8 mouse cellular contexts compared by ENCODE assay signal in genomic region chr8:11757568-11758481, GRCm38 (mm10). TPM values are rescaled to one million over a fixed set of nuclear protein-coding genes. Genes with fewer than 3 reads are reported as not detected.
DNase-seq lines count a peak whose midpoint lies in the region; ATAC-seq lines count a peak whose summit lies in the region.

No protein-coding gene starts in this region.

- H3K27ac ChIP-seq in hindbrain, embryonic 10.5 days = peak overlapping the region; percentile 93
- H3K27ac ChIP-seq in lung, embryonic 16.5 days (ENCODE audit: low read length) = peak overlapping the region; percentile 40

- H3K4me1 ChIP-seq in hindbrain, embryonic 10.5 days (replicated peaks) = peaks cover 24% of the 10 kb centered on the region
- peaks cover 18% of the 10 kb centered on the region for H3K4me1 ChIP-seq in lung, embryonic 16.5 days (replicated peaks; ENCODE audit: control insufficient read depth, insufficient read depth, low read length)

- peak overlapping the region; percentile 82 for H3K9ac ChIP-seq in lung, embryonic 16.5 days (ENCODE audit: low read length)

- peak; percentile 76 for ATAC-seq in frontal cortex, adult (ENCODE audit: low TSS enrichment)
- peak; percentile 97 for ATAC-seq in lung, embryonic 16.5 days (ENCODE audit: low read depth)

- DNase-seq in Muller cell, postnatal 12 days (ENCODE audit: inconsistent ontology term) = peak; percentile 94
- peak; percentile 83 for DNase-seq in cerebellum, adult 9-10 months
- peak; percentile 93 for DNase-seq in hindbrain, embryonic 10.5 days (ENCODE audit: low spot score)
- DNase-seq in layer of hippocampus, adult 9-11 months = peak; percentile 84
- DNase-seq in ovary, adult 18-20 months (ENCODE audit: low spot score) = peak; percentile 82
- peak; percentile 93 for DNase-seq in thymus, postnatal 0 days (ENCODE audit: low spot score)

- WGBS in hindbrain, embryonic 10.5 days = 3% methylated on average over 59 of the region's 59 CpGs
- WGBS in lung, embryonic 16.5 days = 2% methylated on average over 43 of the region's 59 CpGs

- H3K4me3 ChIP-seq in hindbrain, embryonic 10.5 days = peak overlapping the region; percentile 98
- peak overlapping the region; percentile 81 for H3K4me3 ChIP-seq in lung, embryonic 16.5 days (ENCODE audit: low read length)

- peak overlapping the region; percentile 90 for H3K4me2 ChIP-seq in lung, embryonic 16.5 days (ENCODE audit: low read depth, low read length)

- H3K36me3 ChIP-seq in hindbrain, embryonic 10.5 days = no peaks in the 10 kb centered on the region
- H3K36me3 ChIP-seq in lung, embryonic 16.5 days (ENCODE audit: control insufficient read depth, insufficient read depth, low read length) = no peaks in the 10 kb centered on the region

- no peaks in the 10 kb centered on the region for H3K9me3 ChIP-seq in hindbrain, embryonic 10.5 days
- H3K9me3 ChIP-seq in lung, embryonic 16.5 days (ENCODE audit: control insufficient read depth, low read length) = no peaks in the 10 kb centered on the region

- no peaks in the 10 kb centered on the region for H3K27me3 ChIP-seq in hindbrain, embryonic 10.5 days (ENCODE audit: insufficient read depth, poor library complexity, severe bottlenecking)
- no peaks in the 10 kb centered on the region for H3K27me3 ChIP-seq in lung, embryonic 16.5 days (ENCODE audit: control insufficient read depth, insufficient read depth, low read depth, low read length)

RNA-seq across cellular contexts. Expression of gene Arhgef7, which starts 30.3 kb away (rescaled TPM):
- polyA plus RNA-seq in hindbrain, embryonic 10.5 days (2016; fragmentation: Nextera tagmentation; extraction: Ambion mirVana) = 50.5 and 55.4 TPM in 2 replicates
- 39.6 and 40.1 TPM in 2 replicates for polyA plus RNA-seq in lung, embryonic 16.5 days (2015; fragmentation: Nextera tagmentation; extraction: Ambion mirVana)
- polyA plus RNA-seq in thymus, postnatal 0 days (2015; fragmentation: Nextera tagmentation; extraction: Ambion mirVana) = 16.5 and 16.6 TPM in 2 replicates

RNA-seq across cellular contexts. Expression of gene 1700016D06Rik, which starts 57.0 kb away (rescaled TPM):
- polyA plus RNA-seq in hindbrain, embryonic 10.5 days (2016; fragmentation: Nextera tagmentation; extraction: Ambion mirVana) = 0.22 TPM in 1 of 2 replicates, not detected in the other
- not detected in 2 replicates for polyA plus RNA-seq in lung, embryonic 16.5 days (2015; fragmentation: Nextera tagmentation; extraction: Ambion mirVana)
- polyA plus RNA-seq in thymus, postnatal 0 days (2015; fragmentation: Nextera tagmentation; extraction: Ambion mirVana) = not detected in 2 replicates

Comparison
In these comparisons a context has a peak if more than half of its experiments do, and no peak if none do; other contexts are left out.
1. Peak in every context shown above with its lines: DNase-seq, ATAC-seq, H3K4me3 ChIP-seq and H3K27ac ChIP-seq.